In genomic region chr9:122325996-122326395, GRCm38 (mm10) we compare ENCODE assay signal across 22 mouse cellular contexts. TPM values are rescaled to one million over a fixed set of nuclear protein-coding genes. Genes with fewer than 3 reads are reported as not detected.
DNase-seq lines count a peak whose midpoint lies in the region; ATAC-seq and TF ChIP-seq lines count a peak whose summit lies in the region.
"Had no signal": no experiment of that assay in that cellular context is flagged by ENCODE, and none has a peak within 500 bp of the region (broad histone marks: within the 10 kb centered on the region; RNA-seq: fewer than 3 reads in every experiment).

No protein-coding gene starts in this region.

- H3K4me3 ChIP-seq in lung, postnatal 0 days (ENCODE audit: low read depth, low read length), result no peak overlapping the region
- H3K4me3 ChIP-seq in C2C12 (ENCODE audit: insufficient read depth, poor library complexity, severe bottlenecking) (no peak overlapping the region), myocyte (no peak overlapping the region)
- H3K4me3 ChIP-seq: embryonic facial prominence, embryonic 10.5 days; embryonic facial prominence, embryonic 12.5 days; forebrain, embryonic 13.5 days; forebrain, embryonic 15.5 days had no signal

- no peak for TF ChIP-seq POLR2A in myocyte (IDR thresholded peaks at IDR 0.05; ENCODE audit: insufficient read length, low read depth)

- no peak overlapping the region for H3K9ac ChIP-seq in lung, postnatal 0 days (replicated peaks; ENCODE audit: low read depth)
- H3K9ac ChIP-seq: embryonic facial prominence, embryonic 12.5 days; forebrain, embryonic 13.5 days; forebrain, embryonic 15.5 days; forebrain, postnatal 0 days had no signal

- no peaks in the 10 kb centered on the region for H3K4me1 ChIP-seq in lung, postnatal 0 days (ENCODE audit: insufficient read depth, low read depth, low read length)
- H3K4me1 ChIP-seq: embryonic facial prominence, embryonic 12.5 days; forebrain, embryonic 13.5 days; forebrain, embryonic 15.5 days had no signal

- H3ac ChIP-seq in C2C12 (ENCODE audit: control insufficient read depth, insufficient read length, low read depth) (no peak overlapping the region), myocyte (ENCODE audit: control insufficient read depth, insufficient read length) (no peak overlapping the region)

- TF ChIP-seq EP300 in lung, postnatal 0 days (IDR thresholded peaks at IDR 0.05), result peak; percentile 78

- no peaks in the 10 kb centered on the region for H3K27me3 ChIP-seq in lung, postnatal 0 days (replicated peaks; ENCODE audit: insufficient read depth, low read length)
- H3K27me3 ChIP-seq in C2C12 (ENCODE audit: control insufficient read depth, insufficient read depth, insufficient read length), result no peaks in the 10 kb centered on the region
- H3K27me3 ChIP-seq in myocyte (ENCODE audit: control insufficient read depth, insufficient read depth, insufficient read length), result no peaks in the 10 kb centered on the region
- H3K27me3 ChIP-seq: embryonic facial prominence, embryonic 12.5 days; forebrain, embryonic 13.5 days; forebrain, embryonic 15.5 days had no signal

- 87% methylated on average over 1 of the region's 1 CpGs for WGBS in lung, postnatal 0 days

- peak; percentile 72 for DNase-seq in lung, postnatal 0 days (ENCODE audit: low spot score)
- DNase-seq in lung, postnatal 10 days, result no peak
- no peak for DNase-seq in spleen, adult 12 weeks (ENCODE audit: low spot score)
- DNase-seq in frontal cortex, postnatal 14 days (ENCODE audit: low spot score in 2 of 2), result no peak
- DNase-seq: adrenal gland, adult 8-10 months; adrenal gland, postnatal 14 days; adrenal gland, postnatal 36 days; B cell, adult 2 months; cerebellum, adult 11-12 months; cerebellum, adult 2 months; cerebellum, adult 9-10 months; cerebellum, postnatal 10 days; cerebellum, postnatal 25 days; forebrain, postnatal 0 days had no signal

- H3K36me3 ChIP-seq in lung, postnatal 0 days (ENCODE audit: insufficient read depth, low read length), result no peaks in the 10 kb centered on the region
- H3K36me3 ChIP-seq in C2C12 (ENCODE audit: control insufficient read depth, insufficient read depth) (no peaks in the 10 kb centered on the region), myocyte (ENCODE audit: control insufficient read depth, insufficient read depth) (no peaks in the 10 kb centered on the region)
- H3K36me3 ChIP-seq: embryonic facial prominence, embryonic 10.5 days; embryonic facial prominence, embryonic 12.5 days; forebrain, embryonic 15.5 days had no signal

- H3K4me2 ChIP-seq in lung, postnatal 0 days (replicated peaks; ENCODE audit: low read depth, low read length), result no peak overlapping the region
- no peak overlapping the region for H3K4me2 ChIP-seq in myocyte (ENCODE audit: low read depth)
- H3K4me2 ChIP-seq: embryonic facial prominence, embryonic 12.5 days; forebrain, embryonic 13.5 days; forebrain, embryonic 15.5 days had no signal

- no peaks in the 10 kb centered on the region for H3K9me3 ChIP-seq in lung, postnatal 0 days (ENCODE audit: low read length)
- H3K9me3 ChIP-seq: embryonic facial prominence, embryonic 10.5 days; embryonic facial prominence, embryonic 12.5 days; forebrain, embryonic 13.5 days; forebrain, embryonic 15.5 days had no signal

- H3K27ac ChIP-seq in lung, postnatal 0 days (ENCODE audit: low read length), result no peak overlapping the region
- H3K27ac ChIP-seq: embryonic facial prominence, embryonic 10.5 days; embryonic facial prominence, embryonic 12.5 days; forebrain, embryonic 13.5 days; forebrain, embryonic 15.5 days had no signal

- H3K79me2 ChIP-seq in C2C12 (ENCODE audit: control insufficient read depth, insufficient read depth) (no peaks in the 10 kb centered on the region), myocyte (ENCODE audit: control insufficient read depth, insufficient read depth) (no peaks in the 10 kb centered on the region)

- H3K79me3 ChIP-seq in C2C12 (ENCODE audit: low read depth), result no peaks in the 10 kb centered on the region

- TF ChIP-seq CTCF in lung, postnatal 0 days (IDR thresholded peaks at IDR 0.05), result peak; percentile 39
- TF ChIP-seq CTCF in C2C12 (IDR thresholded peaks at IDR 0.05; ENCODE audit: control insufficient read depth, insufficient read depth, insufficient read length), result no peak

- ATAC-seq in lung, postnatal 0 days, result peak; percentile 89
- ATAC-seq: activated CD4-positive, CD25-positive, alpha-beta regulatory T cell, adult 4 months; forebrain, embryonic 13.5 days; forebrain, embryonic 15.5 days; forebrain, postnatal 0 days; Patski had no signal

TF ChIP-seq in C2C12, 6 proteins besides CTCF, POLR2A, EP300 and RAD21:
- TF ChIP-seq CEBPB (IDR thresholded peaks at IDR 0.05; ENCODE audit: low read depth), result peak; percentile 82
- no peak for TF ChIP-seq MYOG (IDR thresholded peaks at IDR 0.05; ENCODE audit: control insufficient read depth, extremely low read depth, insufficient read length)

TF ChIP-seq in myocyte, 11 proteins besides CTCF, POLR2A, EP300 and RAD21:
- TF ChIP-seq TCF12 (IDR thresholded peaks at IDR 0.05; ENCODE audit: insufficient read depth, poor library complexity, severe bottlenecking) (no peak), CEBPB (IDR thresholded peaks at IDR 0.05; ENCODE audit: insufficient read depth, poor library complexity, severe bottlenecking) (peak; percentile 64; the same call in 1 of the 2 replicates)

RNA-seq across cellular contexts. Expression of gene Abhd5, which starts 25.4 kb away (rescaled TPM):
- 56.9 and 57.5 TPM in 2 replicates for polyA plus RNA-seq in lung, postnatal 0 days (2015; fragmentation: Nextera tagmentation; extraction: Ambion mirVana)
- 22.3 TPM for polyA plus RNA-seq in C2C12 (2012; fragmentation: generic; extraction: Trizol)
- polyA plus RNA-seq in myocyte (2012; fragmentation: generic; extraction: Trizol), result 24.8 TPM

RNA-seq across cellular contexts. Expression of gene Ano10, which starts 31.8 kb away (rescaled TPM):
- polyA plus RNA-seq in lung, postnatal 0 days (2015; fragmentation: Nextera tagmentation; extraction: Ambion mirVana), result 37.4 and 41.6 TPM in 2 replicates
- polyA plus RNA-seq in C2C12 (2012; fragmentation: generic; extraction: Trizol) (36.0 TPM), myocyte (2012; fragmentation: generic; extraction: Trizol) (68.7 TPM)
